Mouse (Mus musculus) neutrophil, adult 83 days (primary cell): Measurements from ENCODE around the gene Ccnl1. TPM values are rescaled to one million over a fixed set of nuclear protein-coding genes. Genes with fewer than 3 reads are reported as not detected.

ENCODE experiments used
- total RNA-seq, 2 experiments: library from RNA; stranded (reverse); gene quantifications; one replicate each; pipeline ENCODE4 v1.2.4; 2023

The Ccnl1 gene
- 100 to 1,000 TPM; 524 to 542 TPM for total RNA-seq

GRCm38 (mm10) chr3:65958102-65958839 is at the start of gene Ccnl1:
Gene Ccnl1, minus strand, starts transcription at chr3:65958249.

